Comparison of ENCODE assay signal across 22 mouse cellular contexts in the genomic region with DNA sequence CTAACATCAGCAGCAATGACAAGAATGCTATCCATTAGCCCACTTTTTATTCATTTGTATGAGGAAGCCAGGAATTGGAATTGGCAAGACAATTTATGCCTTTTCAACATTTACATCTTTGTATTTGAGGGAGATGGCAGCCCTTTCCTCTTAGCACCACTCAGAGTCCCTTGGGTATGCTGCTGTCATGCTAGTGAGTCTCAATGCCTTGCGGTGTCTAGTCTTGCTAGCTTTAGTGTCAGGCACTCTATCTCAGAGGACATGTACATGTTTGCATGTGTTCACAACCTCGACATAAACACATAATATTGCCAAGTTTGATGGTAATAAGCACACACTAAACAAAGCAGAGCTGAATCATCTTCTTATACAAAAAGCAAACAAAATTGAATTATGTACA.
DNase-seq lines count a peak whose midpoint lies in the region; ATAC-seq lines count a peak whose summit lies in the region.
"Had no signal": no experiment of that assay in that cellular context is flagged by ENCODE, and none has a peak within 500 bp of the region (broad histone marks: within the 10 kb centered on the region; RNA-seq: fewer than 3 reads in every experiment).

No protein-coding gene starts in this region.

- H3K4me3 ChIP-seq in hindbrain, embryonic 11.5 days (ENCODE audit: low read depth, low read length) = no peak overlapping the region
- no peak overlapping the region for H3K4me3 ChIP-seq in hindbrain, embryonic 10.5 days
- no peak overlapping the region for H3K4me3 ChIP-seq in hindbrain, embryonic 12.5 days
- H3K4me3 ChIP-seq in hindbrain, embryonic 14.5 days (replicated peaks; ENCODE audit: low read length) = no peak overlapping the region
- no peak overlapping the region for H3K4me3 ChIP-seq in midbrain, embryonic 16.5 days (ENCODE audit: low read depth, low read length)
- no peak overlapping the region for H3K4me3 ChIP-seq in intestine, embryonic 15.5 days (replicated peaks)
- H3K4me3 ChIP-seq: heart, embryonic 10.5 days; limb, embryonic 13.5 days; liver, embryonic 12.5 days had no signal

- peak; percentile 14 for DNase-seq in hindbrain, embryonic 11.5 days (ENCODE audit: low spot score)
- no peak for DNase-seq in hindbrain, embryonic 10.5 days (ENCODE audit: low spot score)
- DNase-seq in hindbrain, embryonic 14.5 days (ENCODE audit: low spot score) = no peak
- no peak for DNase-seq in kidney, postnatal 10 days
- DNase-seq: adrenal gland, adult 2 months; cerebellum, adult 2 months; cerebellum, postnatal 25 days; gastrocnemius, postnatal 10 days; heart, postnatal 4 days; kidney, postnatal 36 days; lung, adult 18-20 months; lung, postnatal 10 days; thymus, adult 2 months; thymus, postnatal 4 days had no signal

- 66% methylated on average over 2 of the region's 2 CpGs for WGBS in hindbrain, embryonic 11.5 days
- WGBS in hindbrain, embryonic 10.5 days = 74% methylated on average over 2 of the region's 2 CpGs
- 51% methylated on average over 2 of the region's 2 CpGs for WGBS in hindbrain, embryonic 12.5 days
- 32% methylated on average over 2 of the region's 2 CpGs for WGBS in hindbrain, embryonic 14.5 days
- 30% methylated on average over 2 of the region's 2 CpGs for WGBS in midbrain, embryonic 16.5 days
- WGBS in intestine, embryonic 15.5 days = 72% methylated on average over 2 of the region's 2 CpGs

- H3K9me3 ChIP-seq in hindbrain, embryonic 11.5 days (ENCODE audit: control insufficient read depth, low read length) = no peaks in the 10 kb centered on the region
- no peaks in the 10 kb centered on the region for H3K9me3 ChIP-seq in hindbrain, embryonic 10.5 days
- H3K9me3 ChIP-seq in hindbrain, embryonic 12.5 days (replicated peaks) = no peaks in the 10 kb centered on the region
- no peaks in the 10 kb centered on the region for H3K9me3 ChIP-seq in hindbrain, embryonic 14.5 days (ENCODE audit: control insufficient read depth, low read length)
- H3K9me3 ChIP-seq in midbrain, embryonic 16.5 days (replicated peaks; ENCODE audit: control insufficient read depth, low read length, poor library complexity, severe bottlenecking) = no peaks in the 10 kb centered on the region
- H3K9me3 ChIP-seq in intestine, embryonic 15.5 days = no peaks in the 10 kb centered on the region
- H3K9me3 ChIP-seq: heart, embryonic 10.5 days; limb, embryonic 13.5 days; liver, embryonic 12.5 days had no signal

- H3K4me1 ChIP-seq in hindbrain, embryonic 11.5 days (replicated peaks; ENCODE audit: control insufficient read depth, insufficient read depth, low read length) = no peaks in the 10 kb centered on the region
- no peaks in the 10 kb centered on the region for H3K4me1 ChIP-seq in hindbrain, embryonic 10.5 days (replicated peaks)
- H3K4me1 ChIP-seq in hindbrain, embryonic 12.5 days = 0 out of 2 replicates have a peak, but pooled peaks cover 4% of the 10 kb centered on the region
- peaks cover 4% of the 10 kb centered on the region for H3K4me1 ChIP-seq in hindbrain, embryonic 14.5 days (replicated peaks; ENCODE audit: control insufficient read depth, insufficient read depth, low read length)
- peaks cover 4% of the 10 kb centered on the region; the same call in 1 of the 2 replicates for H3K4me1 ChIP-seq in midbrain, embryonic 16.5 days (ENCODE audit: control insufficient read depth, insufficient read depth, low read length)
- H3K4me1 ChIP-seq in intestine, embryonic 15.5 days (replicated peaks) = no peaks in the 10 kb centered on the region
- H3K4me1 ChIP-seq: heart, embryonic 10.5 days; limb, embryonic 13.5 days; liver, embryonic 12.5 days had no signal

- H3K36me3 ChIP-seq in hindbrain, embryonic 11.5 days (ENCODE audit: control insufficient read depth, insufficient read depth, low read length) = no peaks in the 10 kb centered on the region
- no peaks in the 10 kb centered on the region for H3K36me3 ChIP-seq in hindbrain, embryonic 10.5 days
- H3K36me3 ChIP-seq in hindbrain, embryonic 12.5 days = no peaks in the 10 kb centered on the region
- no peaks in the 10 kb centered on the region for H3K36me3 ChIP-seq in hindbrain, embryonic 14.5 days (replicated peaks; ENCODE audit: control insufficient read depth, insufficient read depth)
- no peaks in the 10 kb centered on the region for H3K36me3 ChIP-seq in midbrain, embryonic 16.5 days (ENCODE audit: control insufficient read depth, insufficient read depth, low read length)
- H3K36me3 ChIP-seq in intestine, embryonic 15.5 days = no peaks in the 10 kb centered on the region
- H3K36me3 ChIP-seq: heart, embryonic 10.5 days; limb, embryonic 13.5 days; liver, embryonic 12.5 days had no signal

- no peak overlapping the region for H3K9ac ChIP-seq in hindbrain, embryonic 11.5 days (ENCODE audit: low read depth, low read length)
- no peak overlapping the region for H3K9ac ChIP-seq in hindbrain, embryonic 12.5 days
- H3K9ac ChIP-seq in hindbrain, embryonic 14.5 days = no peak overlapping the region
- H3K9ac ChIP-seq in midbrain, embryonic 16.5 days (ENCODE audit: low read depth, low read length) = no peak overlapping the region
- H3K9ac ChIP-seq in intestine, embryonic 15.5 days = no peak overlapping the region
- H3K9ac ChIP-seq: limb, embryonic 13.5 days; liver, embryonic 12.5 days had no signal

- no peak overlapping the region for H3K4me2 ChIP-seq in hindbrain, embryonic 11.5 days (replicated peaks; ENCODE audit: low read depth, low read length)
- H3K4me2 ChIP-seq in hindbrain, embryonic 12.5 days (replicated peaks) = no peak overlapping the region
- H3K4me2 ChIP-seq in hindbrain, embryonic 14.5 days (replicated peaks) = no peak overlapping the region
- H3K4me2 ChIP-seq in midbrain, embryonic 16.5 days (ENCODE audit: low read length) = no peak overlapping the region
- H3K4me2 ChIP-seq in intestine, embryonic 15.5 days (replicated peaks) = no peak overlapping the region
- H3K4me2 ChIP-seq: limb, embryonic 13.5 days; liver, embryonic 12.5 days had no signal

- no peaks in the 10 kb centered on the region for H3K27me3 ChIP-seq in hindbrain, embryonic 11.5 days (ENCODE audit: control insufficient read depth, insufficient read depth, low read length)
- no peaks in the 10 kb centered on the region for H3K27me3 ChIP-seq in hindbrain, embryonic 10.5 days (ENCODE audit: insufficient read depth, poor library complexity, severe bottlenecking)
- no peaks in the 10 kb centered on the region for H3K27me3 ChIP-seq in hindbrain, embryonic 12.5 days
- H3K27me3 ChIP-seq in hindbrain, embryonic 14.5 days (ENCODE audit: control insufficient read depth, insufficient read depth, low read length) = no peaks in the 10 kb centered on the region
- H3K27me3 ChIP-seq in midbrain, embryonic 16.5 days (ENCODE audit: control insufficient read depth, insufficient read depth, low read depth, low read length) = no peaks in the 10 kb centered on the region
- H3K27me3 ChIP-seq in intestine, embryonic 15.5 days (replicated peaks) = no peaks in the 10 kb centered on the region
- H3K27me3 ChIP-seq: limb, embryonic 13.5 days; liver, embryonic 12.5 days had no signal

- no peak overlapping the region for H3K27ac ChIP-seq in hindbrain, embryonic 11.5 days (ENCODE audit: low read depth, low read length)
- no peak overlapping the region for H3K27ac ChIP-seq in hindbrain, embryonic 10.5 days
- H3K27ac ChIP-seq in hindbrain, embryonic 12.5 days = peak overlapping the region; percentile 55
- H3K27ac ChIP-seq in hindbrain, embryonic 14.5 days = peak overlapping the region; percentile 63
- H3K27ac ChIP-seq in midbrain, embryonic 16.5 days (ENCODE audit: low read length) = peak overlapping the region; percentile 67
- H3K27ac ChIP-seq in intestine, embryonic 15.5 days = no peak overlapping the region
- H3K27ac ChIP-seq: heart, embryonic 10.5 days; limb, embryonic 13.5 days; liver, embryonic 12.5 days; stomach, postnatal 0 days had no signal

- 0 out of 2 replicates have a peak, but pooled peaks have one; percentile 56 for ATAC-seq in hindbrain, embryonic 11.5 days (ENCODE audit: low FRiP score)
- ATAC-seq in hindbrain, embryonic 12.5 days (ENCODE audit: low FRiP score) = peak; percentile 71; the same call in 1 of the 2 replicates
- ATAC-seq in hindbrain, embryonic 14.5 days (ENCODE audit: low FRiP score) = no peak
- peak; percentile 86; the same call in 1 of the 2 replicates for ATAC-seq in midbrain, embryonic 16.5 days
- no peak for ATAC-seq in intestine, embryonic 15.5 days
- ATAC-seq: intestine, embryonic 16.5 days; liver, embryonic 12.5 days had no signal

Comparison
In these comparisons a context has a peak if more than half of its experiments do, and no peak if none do; other contexts are left out.
1. ATAC-seq: peak in hindbrain, embryonic 11.5 days (single experiment), hindbrain, embryonic 12.5 days (single experiment) and midbrain, embryonic 16.5 days (single experiment); none in hindbrain, embryonic 14.5 days (single experiment) and intestine, embryonic 15.5 days (single experiment).
2. H3K27ac ChIP-seq: peak in hindbrain, embryonic 12.5 days (single experiment), hindbrain, embryonic 14.5 days (single experiment) and midbrain, embryonic 16.5 days (single experiment); none in hindbrain, embryonic 11.5 days (single experiment), hindbrain, embryonic 10.5 days (single experiment) and intestine, embryonic 15.5 days (single experiment).